Mouse (Mus musculus) E14TG2a.4 (cell line): ENCODE data around the gene Dscam.

Experiments used
- CTCF ChIP-seq: conservative IDR thresholded peaks from 2 replicates; pipeline ENCODE4 v1.5.1; 2014; ENCODE audit warnings: low read length
- NANOG ChIP-seq: IDR thresholded peaks from 2 replicates; pipeline ENCODE4 v1.6.1; 2014; ENCODE audit warnings: borderline replicate concordance, low read length, mixed read lengths
- POU5F1 ChIP-seq: IDR thresholded peaks from 2 replicates; pipeline ENCODE4 v1.6.1; 2014; ENCODE audit warnings: low read length, borderline replicate concordance

DNA sequence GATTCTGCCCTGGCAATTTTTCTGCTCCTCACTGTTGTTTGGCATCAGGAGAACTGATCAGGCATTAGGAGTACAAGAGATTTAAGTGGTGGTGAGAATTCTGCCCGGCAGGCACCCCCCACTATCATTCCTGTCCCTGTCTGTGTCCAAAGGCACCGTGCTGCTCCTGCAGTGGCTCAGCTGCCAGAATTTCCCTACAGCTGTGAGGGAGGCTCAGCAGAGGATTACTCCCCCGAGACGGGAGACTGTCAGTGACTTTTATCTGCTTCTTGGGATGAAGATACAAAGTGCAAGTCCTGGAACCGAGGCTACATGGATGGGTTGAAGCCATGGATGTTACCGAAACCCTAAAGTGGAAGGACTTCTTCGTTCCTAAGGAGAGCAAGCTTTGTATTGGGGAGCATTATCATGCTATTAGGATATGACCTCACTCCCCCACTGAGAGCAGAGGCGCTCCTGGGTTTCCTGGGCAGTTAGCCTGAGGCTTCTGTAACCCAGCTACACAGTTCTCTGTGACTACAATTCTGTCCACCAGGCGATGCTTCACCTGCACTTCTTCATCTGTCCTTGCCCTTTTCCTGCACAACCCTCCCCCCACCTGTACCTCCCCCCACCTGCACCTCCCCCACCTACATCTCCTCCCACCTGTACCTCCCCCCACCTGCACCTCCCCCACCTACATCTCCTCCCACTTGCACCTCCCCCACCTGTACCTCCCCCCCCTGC is 412.8 kb downstream of the Dscam start:
- TF ChIP-seq CTCF, result no peak
- no peak for TF ChIP-seq NANOG
- TF ChIP-seq POU5F1, result no peak
